Mouse (Mus musculus) liver, adult 2 months (tissue): ENCODE data around the gene Ntm. TPM values are rescaled to one million over a fixed set of nuclear protein-coding genes. Genes with fewer than 3 reads are reported as not detected.

Source experiments
- DNase-seq: peaks from one replicate; pipeline ENCODE4 v3.0.0-alpha.2; 2011; ENCODE audit warnings: low read depth, low spot score; ENCODE audit errors: extremely low read depth
- H3K27ac ChIP-seq: fragments of 200-500 bp; replicated peaks from 2 replicates; pipeline ENCODE4 v1.5.1; 2012; ENCODE audit warnings: low read depth, mild to moderate bottlenecking, control low read depth, inconsistent platforms, low read length; ENCODE audit not compliant: insufficient read depth
- H3K27me3 ChIP-seq: fragments of 200-500 bp; 2 replicates; pipeline ENCODE4 v1.6.1; 2012; ENCODE audit warnings: mild to moderate bottlenecking, moderate library complexity, low read length, inconsistent platforms; ENCODE audit not compliant: control insufficient read depth, insufficient read depth
- H3K36me3 ChIP-seq: fragments of 200-500 bp; 2 replicates; pipeline ENCODE4 v1.6.1; 2012; ENCODE audit warnings: low read length, inconsistent platforms; ENCODE audit not compliant: control insufficient read depth, insufficient read depth
- H3K4me1 ChIP-seq: fragments of 200-500 bp; 2 replicates; pipeline ENCODE4 v1.6.1; 2011; ENCODE audit warnings: low read length; ENCODE audit not compliant: control insufficient read depth, insufficient read depth
- H3K4me3 ChIP-seq: fragments of 200-500 bp; 2 replicates; pipeline ENCODE4 v1.5.1; 2011; ENCODE audit warnings: low read depth, mild to moderate bottlenecking, control low read depth, low read length, moderate library complexity; ENCODE audit not compliant: insufficient read depth
- H3K79me2 ChIP-seq: fragments of 200-500 bp; 2 replicates; pipeline ENCODE4 v1.6.1; 2012; ENCODE audit warnings: inconsistent platforms, mild to moderate bottlenecking, low read length, moderate library complexity; ENCODE audit not compliant: control insufficient read depth, insufficient read depth
- H3K9ac ChIP-seq: fragments of 200-500 bp; 2 replicates; pipeline ENCODE4 v1.6.1; 2012; ENCODE audit warnings: low read depth, mild to moderate bottlenecking, control low read depth, inconsistent platforms, low read length
- CTCF ChIP-seq: fragments of 200-500 bp; IDR thresholded peaks from 2 replicates; pipeline ENCODE4 v1.5.1; 2011; ENCODE audit warnings: low read depth, low read length, control low read depth
- POLR2A ChIP-seq: fragments of 200-500 bp; IDR thresholded peaks from 2 replicates; pipeline ENCODE4 v1.6.1; 2011; ENCODE audit warnings: low read length, control low read depth; ENCODE audit not compliant: insufficient read depth; ENCODE audit errors: extremely low read depth
- WGBS: fragments of 180-500 bp; shearing (Covaris S2); methylation state at CpG from one replicate; pipeline ENCODE4 v1.1.7; 2018; 5-methylcytosine and 5-hydroxymethylcytosine counted together
- polyA plus RNA-seq: library from polyadenylated mRNA; depleted of rRNA; stranded (reverse); fragments of >200 nt; gene quantifications from 2 replicates; pipeline ENCODE4 v1.2.3, GENCODE M21; 2012
- total RNA-seq: library from RNA; depleted of rRNA; stranded (reverse); fragments of >200 nt; gene quantifications from 2 replicates; pipeline ENCODE4 v1.2.3, GENCODE M21; 2014

Gene Ntm
- total and polyA plus RNA-seq, 2 experiments, result 2.1 to 3.2 TPM

DNA sequence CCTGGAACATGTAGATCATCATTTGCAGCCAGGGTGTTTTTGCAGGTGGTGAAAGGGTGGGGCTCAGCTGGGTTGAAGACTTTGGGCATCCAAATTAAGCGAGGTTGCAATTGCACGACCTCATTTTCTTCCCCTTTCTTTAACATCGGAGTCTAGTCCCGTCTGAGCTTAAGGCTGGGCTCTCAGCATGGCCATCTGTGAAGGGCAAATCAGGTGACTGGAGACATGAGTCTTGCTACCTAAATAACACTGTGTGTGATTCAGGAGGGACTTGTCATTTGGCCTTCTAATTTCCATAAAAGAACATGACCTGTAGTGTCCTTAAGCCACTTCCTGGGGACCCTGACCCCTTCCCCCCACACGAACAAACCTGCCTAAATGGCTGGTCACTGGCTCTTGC, 394.4 kb downstream of the Ntm start:
- no peak for TF ChIP-seq POLR2A
- TF ChIP-seq CTCF, result no peak
- H3K79me2 ChIP-seq, result no peaks in the 10 kb centered on the region
- H3K9ac ChIP-seq, result no peak overlapping the region
- no peak overlapping the region for H3K27ac ChIP-seq
- H3K4me3 ChIP-seq, result no peak overlapping the region
- H3K27me3 ChIP-seq, result no peaks in the 10 kb centered on the region
- 63% methylated on average over 5 of the region's 5 CpGs for WGBS
- no peaks in the 10 kb centered on the region for H3K36me3 ChIP-seq
- no peak for DNase-seq
- H3K4me1 ChIP-seq, result no peaks in the 10 kb centered on the region

DNA sequence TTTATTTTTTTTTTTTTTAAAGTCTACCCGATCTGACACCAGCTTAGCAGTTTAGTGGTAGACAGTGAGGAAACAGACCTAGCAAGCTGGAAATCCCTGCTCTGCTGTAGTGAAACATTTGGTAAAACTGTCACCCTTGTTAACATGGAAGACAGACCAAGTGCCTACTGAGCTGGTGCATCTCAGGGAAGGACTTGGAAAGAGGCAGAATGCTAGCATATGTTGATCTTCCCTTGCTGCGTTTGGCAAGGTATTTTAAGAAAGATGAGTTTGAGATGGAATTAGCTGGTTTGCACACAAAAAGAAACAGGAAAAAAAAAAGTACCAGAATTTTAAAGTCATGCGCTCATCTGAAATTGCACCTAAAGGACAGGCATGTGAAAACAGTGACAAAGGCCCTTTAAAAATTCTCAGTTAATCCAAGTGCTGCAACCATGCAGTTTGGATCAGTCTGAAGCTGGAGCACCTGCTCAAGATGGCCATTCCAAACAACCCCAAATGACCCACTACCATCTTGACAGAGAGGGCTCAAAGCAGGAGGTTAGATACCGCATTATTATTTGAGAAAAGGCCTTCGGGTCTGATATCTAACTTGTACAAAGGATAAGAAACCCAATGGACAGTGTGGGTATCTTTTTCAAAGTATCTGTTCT, 400.4 kb downstream of the Ntm start:
- Histone ChIP-seq H3K4me3 (no peak overlapping the region), H3K9ac (no peak overlapping the region), H3K27me3 (no peaks in the 10 kb centered on the region), H3K27ac (no peak overlapping the region), H3K79me2 (no peaks in the 10 kb centered on the region), H3K4me1 (no peaks in the 10 kb centered on the region), H3K36me3 (no peaks in the 10 kb centered on the region)
- DNase-seq, result no peak
- TF ChIP-seq POLR2A (no peak), CTCF (no peak)
- 86% methylated on average over 5 of the region's 5 CpGs for WGBS

DNA sequence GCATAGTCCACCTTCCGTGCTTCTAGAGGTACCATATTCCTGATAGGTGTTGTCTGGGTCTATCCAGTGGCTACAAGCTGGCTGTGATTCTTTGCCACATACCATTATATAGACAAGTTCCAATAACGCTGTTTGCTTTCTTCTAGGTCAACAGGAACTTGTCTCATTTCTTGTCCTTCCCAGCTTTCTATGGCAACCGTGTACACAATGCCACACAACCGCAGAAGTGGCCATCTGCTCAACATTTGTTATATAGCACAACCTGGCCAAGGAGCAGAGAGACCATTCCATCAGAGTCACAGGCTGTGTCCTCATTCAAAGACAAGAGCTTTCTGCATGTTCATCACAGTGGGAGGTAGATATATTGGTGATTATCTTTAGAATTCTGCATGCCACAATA, 404.0 kb downstream of the Ntm start:
- no peaks in the 10 kb centered on the region for H3K27me3 ChIP-seq
- no peaks in the 10 kb centered on the region for H3K79me2 ChIP-seq
- DNase-seq, result no peak
- WGBS, result 78% methylated on average over 4 of the region's 4 CpGs
- no peak overlapping the region for H3K4me3 ChIP-seq
- H3K36me3 ChIP-seq, result no peaks in the 10 kb centered on the region
- H3K9ac ChIP-seq, result no peak overlapping the region
- no peaks in the 10 kb centered on the region for H3K4me1 ChIP-seq
- H3K27ac ChIP-seq, result no peak overlapping the region
- TF ChIP-seq POLR2A (no peak), CTCF (no peak)

DNA sequence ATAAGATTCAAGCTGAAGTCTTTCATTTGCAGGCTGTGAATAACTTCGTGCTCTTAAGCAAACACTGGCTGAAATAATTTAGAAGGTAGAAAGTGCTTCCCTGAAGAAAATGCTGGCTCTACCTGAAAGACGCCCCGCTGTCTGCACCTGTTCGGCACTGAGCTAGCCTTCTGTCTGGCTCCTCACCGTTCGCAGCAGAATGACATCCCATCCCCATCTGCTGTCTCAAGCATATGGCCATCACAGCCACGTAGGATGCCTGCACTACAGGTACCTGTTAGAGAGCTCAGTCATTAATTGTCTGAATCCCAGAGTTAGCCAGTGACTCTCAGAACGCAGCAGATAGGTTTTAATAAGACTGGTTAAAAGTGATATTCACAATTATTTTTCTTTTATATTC, 412.4 kb downstream of the Ntm start:
- Histone ChIP-seq H3K9ac (no peak overlapping the region), H3K4me1 (no peaks in the 10 kb centered on the region), H3K79me2 (no peaks in the 10 kb centered on the region), H3K36me3 (no peaks in the 10 kb centered on the region), H3K27me3 (no peaks in the 10 kb centered on the region), H3K27ac (no peak overlapping the region), H3K4me3 (no peak overlapping the region)
- TF ChIP-seq CTCF (no peak), POLR2A (no peak)
- 72% methylated on average over 8 of the region's 8 CpGs for WGBS
- DNase-seq, result no peak

DNA sequence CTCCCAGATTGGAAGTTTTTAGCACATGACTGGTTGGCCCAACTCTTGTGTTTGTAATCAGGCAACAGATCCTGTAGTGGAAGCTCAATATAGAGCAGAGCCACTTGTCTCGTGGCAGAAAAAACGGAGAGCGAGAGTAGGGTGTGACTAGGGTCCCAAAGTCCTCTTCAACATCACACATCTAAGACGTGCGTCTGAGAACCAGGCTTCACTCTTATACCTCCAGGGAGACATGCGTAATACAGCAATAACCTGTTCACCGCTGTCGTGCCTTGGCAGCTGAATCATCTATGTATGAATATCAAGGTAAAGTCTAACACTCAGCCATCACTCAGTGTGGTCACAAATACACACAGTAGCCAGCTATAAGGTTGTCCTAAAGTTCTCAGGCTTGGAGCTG, 412.8 kb downstream of the Ntm start:
- WGBS, result 82% methylated on average over 8 of the region's 8 CpGs
- no peak overlapping the region for H3K4me3 ChIP-seq
- no peak overlapping the region for H3K27ac ChIP-seq
- no peaks in the 10 kb centered on the region for H3K36me3 ChIP-seq
- DNase-seq, result no peak
- no peaks in the 10 kb centered on the region for H3K79me2 ChIP-seq
- TF ChIP-seq POLR2A, result no peak
- TF ChIP-seq CTCF, result no peak
- no peak overlapping the region for H3K9ac ChIP-seq
- no peaks in the 10 kb centered on the region for H3K27me3 ChIP-seq
- H3K4me1 ChIP-seq, result no peaks in the 10 kb centered on the region

DNA sequence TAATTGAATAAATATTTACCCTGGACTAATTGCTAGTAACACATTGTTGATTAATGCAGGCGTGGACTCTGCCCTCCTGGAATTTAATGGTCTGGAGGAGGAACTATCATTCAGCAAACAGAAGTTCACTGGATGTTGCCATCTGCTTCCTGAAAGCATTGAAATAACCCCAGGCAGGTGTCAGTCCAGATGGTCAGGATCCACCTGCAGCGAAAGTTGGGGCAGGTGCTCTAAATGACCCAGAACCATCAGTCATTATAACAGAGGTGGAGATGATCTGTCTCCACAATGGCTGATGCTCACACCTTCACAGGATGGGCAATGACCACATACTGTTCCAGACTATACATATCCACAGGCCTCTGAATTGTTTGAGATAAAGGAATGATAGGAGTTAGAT, 426.5 kb downstream of the Ntm start:
- Histone ChIP-seq H3K4me3 (no peak overlapping the region), H3K79me2 (no peaks in the 10 kb centered on the region), H3K27ac (no peak overlapping the region), H3K4me1 (no peaks in the 10 kb centered on the region), H3K9ac (no peak overlapping the region), H3K36me3 (no peaks in the 10 kb centered on the region), H3K27me3 (no peaks in the 10 kb centered on the region)
- 75% methylated on average over 2 of the region's 2 CpGs for WGBS
- TF ChIP-seq POLR2A (no peak), CTCF (no peak)
- DNase-seq, result no peak
